Mouse (Mus musculus) neural tube, embryonic 15.5 days (tissue): ENCODE measurements around the gene Wdr78. TPM values are rescaled to one million over a fixed set of nuclear protein-coding genes. Genes with fewer than 3 reads are reported as not detected.

ENCODE experiments used
- ATAC-seq: fragments of 200-750 bp; cut with Nextera tagmentation; 2 replicates; pipeline ENCODE4 v1.8.0; 2017; ENCODE audit warnings: mild to moderate bottlenecking, moderate TSS enrichment, moderate library complexity; ENCODE audit not compliant: low FRiP score
- H3K27ac ChIP-seq: fragments of 300-500 bp; sonication (generic); replicated peaks from 2 replicates; pipeline ENCODE4 v1.5.1; 2015; ENCODE audit warnings: mild to moderate bottlenecking, inconsistent platforms
- H3K27me3 ChIP-seq: fragments of 300-500 bp; sonication (generic); replicated peaks from 2 replicates; pipeline ENCODE4 v1.6.1; 2015; ENCODE audit warnings: inconsistent platforms
- H3K36me3 ChIP-seq: fragments of 300-500 bp; sonication (generic); 2 replicates; pipeline ENCODE4 v1.6.1; 2015; ENCODE audit warnings: inconsistent platforms
- H3K4me1 ChIP-seq: fragments of 300-500 bp; sonication (generic); 2 replicates; pipeline ENCODE4 v1.6.1; 2015; ENCODE audit warnings: inconsistent platforms
- H3K4me2 ChIP-seq: fragments of 300-500 bp; sonication (generic); 2 replicates; pipeline ENCODE4 v1.6.1; 2015; ENCODE audit warnings: inconsistent platforms, mild to moderate bottlenecking, moderate library complexity
- H3K4me3 ChIP-seq: fragments of 300-500 bp; sonication (generic); replicated peaks from 2 replicates; pipeline ENCODE4 v1.5.1; 2015; ENCODE audit warnings: mild to moderate bottlenecking, inconsistent platforms
- H3K9ac ChIP-seq: fragments of 300-500 bp; sonication (generic); replicated peaks from 2 replicates; pipeline ENCODE4 v1.6.1; 2015; ENCODE audit warnings: mild to moderate bottlenecking, inconsistent platforms
- H3K9me3 ChIP-seq: fragments of 300-500 bp; sonication (generic); replicated peaks from 2 replicates; pipeline ENCODE4 v1.6.1; 2016; ENCODE audit warnings: inconsistent platforms
- WGBS: fragments of 180-500 bp; shearing (Covaris S2); methylation state at CpG from one replicate; pipeline ENCODE4 v1.1.7; 2015; ENCODE audit warnings: mixed read lengths; 5-methylcytosine and 5-hydroxymethylcytosine counted together
- polyA plus RNA-seq: library from polyadenylated mRNA; unstranded; fragments of >200 nt; fragmentation: Nextera tagmentation; extraction: Ambion mirVana; gene quantifications from 2 replicates; pipeline ENCODE4 v1.2.1, GENCODE M21; 2015

Wdr78 gene
- polyA plus RNA-seq, 1 experiment from 2014 or later = 4.3 TPM

DNA sequence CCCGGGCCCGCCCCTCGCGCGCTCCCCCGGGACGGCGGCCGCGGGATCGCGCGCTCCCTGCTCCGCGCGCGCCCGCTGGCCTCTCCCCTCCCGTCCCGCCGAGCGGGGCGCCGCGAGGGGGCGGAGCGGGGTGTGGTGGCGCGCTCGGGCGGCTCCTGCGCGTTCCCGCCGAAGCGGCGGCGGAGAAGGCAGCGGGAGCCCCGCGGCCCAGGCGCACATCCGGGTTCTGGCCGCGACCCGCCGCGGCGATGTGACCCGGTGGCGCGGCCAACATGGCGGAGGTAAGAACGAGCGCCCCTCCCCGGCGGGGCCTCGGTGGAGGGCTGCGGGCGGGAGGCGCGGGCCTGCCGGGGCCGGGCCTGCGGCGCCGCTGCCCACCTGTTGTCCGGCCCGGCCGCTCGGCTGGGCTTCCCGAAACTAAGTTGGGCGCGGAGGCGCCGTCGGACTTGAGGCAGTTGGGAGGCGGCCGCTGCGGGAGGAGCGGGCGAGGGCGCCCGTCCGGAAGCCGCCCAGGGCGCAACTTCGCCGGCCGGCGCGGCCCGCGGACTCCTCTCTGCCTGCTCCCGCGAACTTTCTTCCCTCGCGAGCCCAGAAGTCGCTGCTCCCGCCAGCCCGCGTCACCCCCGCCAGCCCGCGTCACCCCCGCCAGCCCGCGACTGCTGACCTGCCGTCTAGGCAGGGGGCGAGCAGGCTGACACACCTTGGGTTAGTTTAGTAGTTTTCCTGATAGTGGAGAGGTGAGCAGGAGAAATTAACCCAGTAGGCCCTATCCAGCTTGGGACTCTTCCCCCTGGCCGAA, 5.1 kb upstream of the Wdr78 start:
- Histone ChIP-seq H3K4me2 (peak overlapping the region; percentile 89), H3K27me3 (no peaks in the 10 kb centered on the region), H3K9ac (peak overlapping the region; percentile 68), H3K9me3 (no peaks in the 10 kb centered on the region), H3K4me1 (peaks cover 32% of the 10 kb centered on the region), H3K4me3 (peak overlapping the region; percentile 87), H3K36me3 (peaks cover 5% of the 10 kb centered on the region), H3K27ac (peak overlapping the region; percentile 88)
- WGBS = under 1% methylated on average over 91 of the region's 111 CpGs
- peak; percentile 49 for ATAC-seq

DNA sequence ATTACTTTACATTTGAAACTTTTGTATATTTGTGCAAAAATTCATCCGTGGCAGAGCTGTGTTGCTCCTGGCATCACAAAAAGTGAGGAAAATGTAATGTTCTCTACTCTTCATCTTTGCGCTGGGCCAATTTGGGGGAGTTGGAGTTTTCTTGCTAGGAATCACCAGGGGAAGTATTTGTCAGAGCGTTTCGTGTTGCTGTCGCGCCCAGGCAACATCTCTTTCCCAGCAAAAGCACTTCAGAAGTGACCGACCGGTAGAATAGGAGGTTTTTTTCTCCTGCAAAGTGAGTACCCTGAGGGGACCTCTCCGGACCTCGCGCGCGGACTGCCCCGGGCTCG, 4.5 kb upstream of the Wdr78 start:
- 1% methylated on average over 15 of the region's 15 CpGs for WGBS

DNA sequence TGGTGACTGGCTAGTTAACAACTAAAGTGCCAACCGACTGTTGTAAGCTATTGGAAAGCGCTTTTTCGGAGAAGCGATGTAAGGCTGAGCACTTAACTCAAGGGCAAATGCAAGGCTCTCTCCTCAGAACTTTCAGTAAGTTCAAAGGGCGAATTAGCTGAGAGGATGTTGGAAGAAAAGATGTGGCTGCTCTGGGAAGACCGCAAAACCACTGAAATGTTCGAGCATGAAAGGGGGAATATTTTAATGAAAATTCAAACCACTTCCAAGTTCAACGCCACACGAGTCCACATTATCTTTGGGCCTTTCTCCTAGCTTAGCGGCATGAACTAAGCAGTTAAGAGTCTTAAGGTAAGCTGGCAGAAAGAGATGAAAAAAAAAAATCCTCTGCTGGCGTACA, 953 bp downstream of the Wdr78 start:
- Histone ChIP-seq H3K27ac (peak overlapping the region; percentile 100), H3K4me3 (peak overlapping the region; percentile 92), H3K4me2 (peak overlapping the region; percentile 76), H3K27me3 (no peaks in the 10 kb centered on the region), H3K9ac (peak overlapping the region; percentile 73), H3K9me3 (no peaks in the 10 kb centered on the region), H3K36me3 (peaks cover 5% of the 10 kb centered on the region), H3K4me1 (peaks cover 25% of the 10 kb centered on the region)
- ATAC-seq = no peak
- WGBS = 8% methylated on average over 11 of the region's 11 CpGs

More for the DNA sequence above, 4.5 kb upstream of the Wdr78 start:
- H3K27me3 ChIP-seq = no peaks in the 10 kb centered on the region
- no peaks in the 10 kb centered on the region for H3K9me3 ChIP-seq
- peak overlapping the region; percentile 89 for H3K4me2 ChIP-seq
- H3K4me1 ChIP-seq = peaks cover 32% of the 10 kb centered on the region
- peak overlapping the region; percentile 68 for H3K9ac ChIP-seq
- peaks cover 5% of the 10 kb centered on the region for H3K36me3 ChIP-seq
- no peak for ATAC-seq
- H3K4me3 ChIP-seq = peak overlapping the region; percentile 87
- H3K27ac ChIP-seq = peak overlapping the region; percentile 88

DNA sequence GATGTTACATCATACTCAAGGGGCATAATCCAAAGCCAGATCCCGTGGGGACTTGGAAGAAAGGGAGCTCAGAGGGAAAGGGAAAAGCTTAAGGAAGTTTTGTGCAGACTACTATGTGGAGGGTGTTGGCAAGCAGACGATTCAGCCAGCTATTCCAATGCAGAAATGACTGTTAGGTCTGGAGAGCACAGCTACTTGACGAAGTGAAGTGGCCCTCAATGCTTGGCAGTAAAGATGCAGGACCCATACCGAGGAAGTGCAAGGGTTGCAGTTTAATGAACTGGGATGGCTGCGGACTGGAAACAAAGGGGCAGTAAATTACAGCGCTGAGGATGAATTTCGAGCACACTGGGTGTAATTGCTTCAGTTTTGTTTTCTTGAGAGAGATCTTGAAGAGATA, 1.7 kb downstream of the Wdr78 start:
- Histone ChIP-seq H3K9ac (no peak overlapping the region), H3K27me3 (no peaks in the 10 kb centered on the region), H3K9me3 (no peaks in the 10 kb centered on the region), H3K27ac (no peak overlapping the region), H3K36me3 (peaks cover 5% of the 10 kb centered on the region), H3K4me3 (peak overlapping the region; percentile 92), H3K4me1 (peaks cover 25% of the 10 kb centered on the region), H3K4me2 (peak overlapping the region; percentile 76)
- 22% methylated on average over 7 of the region's 7 CpGs for whole genome bisulfite sequencing
- ATAC-seq = no peak

DNA sequence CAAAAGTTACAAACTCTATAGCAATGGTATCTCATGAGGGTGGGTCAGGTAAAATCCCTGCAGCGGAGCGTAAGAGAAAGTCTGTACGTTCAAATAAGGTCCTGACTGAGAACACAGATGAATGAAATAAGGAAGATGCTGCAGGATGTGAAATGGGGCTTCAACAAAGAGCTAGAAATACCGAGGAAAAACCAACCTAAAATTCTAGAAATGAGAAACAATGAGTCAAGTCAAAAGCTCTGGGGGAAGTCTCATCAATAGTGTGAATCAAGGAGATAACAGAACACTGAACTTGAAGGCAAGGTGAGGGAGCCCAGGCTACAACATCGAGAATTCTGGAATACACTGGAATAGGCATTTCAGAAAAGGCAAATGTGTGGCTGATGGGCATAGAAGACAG, 15.8 kb downstream of the Wdr78 start:
- ATAC-seq = no peak

DNA sequence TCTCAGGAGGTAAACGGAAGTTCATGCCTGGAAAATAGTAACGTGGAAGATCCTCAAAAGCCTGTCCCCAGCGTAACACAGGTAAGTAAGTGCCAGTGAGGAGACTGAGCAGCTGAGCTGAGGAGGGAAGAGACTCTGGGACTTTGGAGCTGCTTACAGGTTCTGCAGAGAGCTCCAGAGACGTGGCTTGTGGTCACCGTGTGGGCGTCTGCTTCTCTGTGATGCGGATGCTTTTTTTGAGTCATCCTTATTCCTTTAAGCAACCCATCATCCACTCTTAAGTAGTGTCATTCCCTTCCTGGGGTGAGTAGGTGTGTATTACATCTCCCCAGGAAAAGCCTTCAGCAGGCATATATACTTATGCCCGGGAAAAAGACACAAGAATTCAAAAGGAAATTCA, 18.4 kb downstream of the Wdr78 start:
- no peaks in the 10 kb centered on the region for H3K27me3 ChIP-seq
- no peak for ATAC-seq
- no peak overlapping the region for H3K27ac ChIP-seq
- no peaks in the 10 kb centered on the region for H3K36me3 ChIP-seq
- no peak overlapping the region for H3K9ac ChIP-seq
- H3K4me1 ChIP-seq = no peaks in the 10 kb centered on the region
- H3K4me3 ChIP-seq = no peak overlapping the region
- no peak overlapping the region for H3K4me2 ChIP-seq
- H3K9me3 ChIP-seq = no peaks in the 10 kb centered on the region
- 89% methylated on average over 8 of the region's 8 CpGs for WGBS

More for the DNA sequence above, 15.8 kb downstream of the Wdr78 start:
- Histone ChIP-seq H3K9me3 (no peaks in the 10 kb centered on the region), H3K36me3 (no peaks in the 10 kb centered on the region), H3K27me3 (no peaks in the 10 kb centered on the region), H3K27ac (no peak overlapping the region), H3K4me1 (no peaks in the 10 kb centered on the region), H3K4me3 (no peak overlapping the region), H3K4me2 (no peak overlapping the region), H3K9ac (no peak overlapping the region)
- 91% methylated on average over 5 of the region's 5 CpGs for WGBS

DNA sequence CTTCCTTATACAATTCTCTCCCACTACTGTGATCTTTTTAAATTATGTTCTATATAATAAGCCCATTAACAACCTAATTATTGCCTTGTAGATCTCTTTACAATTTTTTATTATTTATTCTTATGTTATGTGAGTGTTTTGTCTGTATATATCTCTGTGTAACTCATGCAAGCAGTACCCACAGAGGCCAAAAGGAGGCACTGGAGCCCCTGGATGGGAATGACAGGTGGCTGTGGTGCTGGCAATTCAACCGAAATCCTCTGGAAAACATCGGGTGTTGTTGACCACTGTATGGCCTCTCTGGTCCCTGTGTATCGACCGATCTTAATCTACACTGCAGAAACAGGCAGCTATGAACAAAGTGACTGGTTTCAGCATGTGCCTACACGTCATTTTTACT, 29.1 kb downstream of the Wdr78 start:
- Histone ChIP-seq H3K9me3 (no peaks in the 10 kb centered on the region), H3K27me3 (no peaks in the 10 kb centered on the region), H3K4me2 (no peak overlapping the region), H3K9ac (no peak overlapping the region), H3K4me3 (no peak overlapping the region), H3K4me1 (no peaks in the 10 kb centered on the region), H3K36me3 (0 out of 2 replicates have a peak, but pooled peaks cover 3% of the 10 kb centered on the region), H3K27ac (no peak overlapping the region)
- 96% methylated on average over 5 of the region's 5 CpGs for WGBS
- no peak for ATAC-seq

DNA sequence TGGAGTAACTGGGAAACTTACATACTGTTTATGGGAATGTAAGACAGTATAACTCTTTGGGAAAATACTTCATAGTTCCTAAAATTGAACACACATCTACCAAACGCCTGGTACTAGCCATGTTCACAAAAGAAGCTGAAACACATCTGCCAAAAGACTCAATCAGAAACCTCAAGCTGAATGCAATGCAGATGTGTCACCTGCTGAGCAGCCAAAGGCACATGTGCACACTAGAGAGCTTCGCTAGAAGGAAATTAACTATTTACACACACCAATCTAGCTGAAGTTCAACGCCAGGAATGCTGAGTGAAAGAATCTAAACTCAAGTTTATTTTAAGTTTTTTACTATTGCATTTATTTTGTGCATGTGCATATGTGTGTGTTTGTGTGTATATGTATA, 43.7 kb downstream of the Wdr78 start:
- WGBS = 75% methylated on average over 3 of the region's 3 CpGs
- no peaks in the 10 kb centered on the region for H3K27me3 ChIP-seq
- no peaks in the 10 kb centered on the region for H3K36me3 ChIP-seq

DNA sequence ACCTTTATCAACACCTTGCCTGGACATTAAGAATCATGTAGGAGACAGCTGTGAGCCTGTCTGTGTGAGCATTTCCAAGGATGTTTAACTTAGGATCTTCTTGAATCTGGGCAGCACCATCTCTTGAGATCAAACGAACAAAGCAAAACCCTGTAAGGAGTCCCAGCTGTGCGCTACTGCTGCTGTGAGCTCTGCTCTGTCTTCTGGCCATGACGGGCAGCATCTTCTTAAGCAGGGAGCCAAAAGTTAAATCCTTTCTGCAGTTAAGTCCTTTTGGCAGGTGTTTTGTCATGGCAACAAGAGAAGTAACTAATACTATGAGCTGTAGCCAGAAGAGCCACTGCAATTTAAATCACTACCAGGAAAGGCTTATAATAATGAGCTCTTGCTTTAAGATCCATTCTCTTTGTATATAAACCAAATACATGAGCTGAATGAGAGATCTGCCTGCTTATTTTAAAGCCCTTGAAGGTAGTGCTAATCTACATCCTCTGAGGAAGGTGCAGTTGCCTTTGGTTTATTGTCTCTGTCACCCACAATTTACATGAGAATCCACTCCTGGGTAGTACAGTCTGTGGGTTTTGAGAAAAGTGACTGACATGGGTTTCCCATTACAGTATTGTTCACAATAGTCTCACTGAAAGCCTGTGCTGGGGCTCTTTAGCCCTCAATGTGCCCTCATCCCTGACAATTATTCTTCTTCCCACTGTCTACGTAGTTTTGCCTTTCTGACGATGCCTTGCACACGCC, 46.3 kb downstream of the Wdr78 start:
- H3K36me3 ChIP-seq = no peaks in the 10 kb centered on the region
- H3K9ac ChIP-seq = no peak overlapping the region
- no peak for ATAC-seq
- H3K27me3 ChIP-seq = no peaks in the 10 kb centered on the region
- H3K9me3 ChIP-seq = no peaks in the 10 kb centered on the region
- H3K27ac ChIP-seq = no peak overlapping the region
- H3K4me2 ChIP-seq = no peak overlapping the region
- no peaks in the 10 kb centered on the region for H3K4me1 ChIP-seq
- H3K4me3 ChIP-seq = no peak overlapping the region
- 68% methylated on average over 6 of the region's 6 CpGs for WGBS

More for the DNA sequence above, 43.7 kb downstream of the Wdr78 start:
- Histone ChIP-seq H3K27ac (no peak overlapping the region), H3K9me3 (no peaks in the 10 kb centered on the region), H3K4me1 (no peaks in the 10 kb centered on the region), H3K4me3 (no peak overlapping the region), H3K4me2 (no peak overlapping the region), H3K9ac (no peak overlapping the region)
- no peak for ATAC-seq

DNA sequence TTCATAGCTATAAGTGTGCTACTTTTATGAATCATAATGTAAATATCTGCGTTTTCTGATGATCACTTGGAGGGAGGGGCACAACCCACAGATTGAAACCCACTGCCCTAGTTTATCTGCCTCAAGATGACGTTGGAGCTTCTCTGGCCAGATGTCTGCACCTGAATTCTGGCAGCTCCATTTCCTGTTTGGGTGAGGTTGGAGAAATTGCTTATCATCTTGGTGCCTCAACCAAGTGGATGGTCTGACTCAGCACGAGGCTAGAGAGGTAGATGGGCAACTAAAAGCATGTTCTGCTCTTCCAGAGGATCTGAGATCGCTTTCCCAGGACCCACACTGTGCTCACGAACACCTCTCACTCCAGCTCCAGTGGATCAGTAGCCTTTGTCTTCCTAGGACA, 49.4 kb downstream of the Wdr78 start:
- ATAC-seq = no peak
- H3K27ac ChIP-seq = no peak overlapping the region
- H3K27me3 ChIP-seq = no peaks in the 10 kb centered on the region
- no peak overlapping the region for H3K9ac ChIP-seq
- 90% methylated on average over 5 of the region's 5 CpGs for WGBS
- no peaks in the 10 kb centered on the region for H3K4me1 ChIP-seq
- H3K36me3 ChIP-seq = no peaks in the 10 kb centered on the region
- no peak overlapping the region for H3K4me3 ChIP-seq
- no peak overlapping the region for H3K4me2 ChIP-seq
- H3K9me3 ChIP-seq = no peaks in the 10 kb centered on the region

DNA sequence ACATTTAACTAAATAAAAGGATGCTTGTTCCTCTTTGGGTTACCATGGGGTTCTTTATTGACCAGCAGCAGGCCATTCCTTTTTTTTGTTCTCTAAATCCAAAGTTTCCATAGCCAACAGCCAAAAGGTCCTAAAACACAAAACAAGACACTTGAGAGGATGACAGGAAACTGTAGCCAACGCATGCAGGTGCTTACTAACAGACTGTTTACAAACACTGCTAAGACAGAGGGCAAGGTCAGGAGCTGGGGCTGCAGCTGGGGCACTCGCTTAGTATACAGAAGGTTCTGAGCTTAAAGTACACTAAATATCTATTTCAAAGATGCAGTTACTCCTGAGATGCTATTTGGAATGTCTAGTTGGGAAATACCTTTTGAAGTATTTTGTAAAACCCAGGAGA, 49.9 kb downstream of the Wdr78 start:
- Histone ChIP-seq H3K4me2 (no peak overlapping the region), H3K4me3 (no peak overlapping the region), H3K4me1 (no peaks in the 10 kb centered on the region), H3K9ac (no peak overlapping the region), H3K9me3 (no peaks in the 10 kb centered on the region), H3K27ac (no peak overlapping the region), H3K36me3 (no peaks in the 10 kb centered on the region), H3K27me3 (no peaks in the 10 kb centered on the region)
- ATAC-seq = no peak
- 78% methylated on average over 2 of the region's 2 CpGs for WGBS

DNA sequence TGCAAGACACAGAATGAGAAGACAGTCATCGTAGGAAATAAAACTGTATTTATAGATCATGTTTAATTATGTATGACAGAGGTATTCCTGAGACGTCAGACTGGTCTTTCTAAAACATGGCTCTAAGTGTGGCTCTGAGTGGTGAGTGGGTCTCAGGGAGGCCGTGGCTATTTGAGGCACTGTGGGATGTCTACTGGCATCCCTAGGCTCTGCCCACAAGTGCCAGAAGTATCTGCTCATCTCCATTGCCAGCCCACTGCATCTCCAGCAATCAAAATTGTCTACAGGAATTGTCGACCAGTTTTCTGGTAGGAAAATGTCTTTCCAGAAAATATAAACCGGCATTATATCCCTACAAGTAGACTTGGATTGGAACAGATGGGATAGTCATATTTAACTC, 57.4 kb downstream of the Wdr78 start:
- H3K27me3 ChIP-seq = no peaks in the 10 kb centered on the region
- H3K9me3 ChIP-seq = no peaks in the 10 kb centered on the region
- no peak overlapping the region for H3K27ac ChIP-seq
- no peak overlapping the region for H3K9ac ChIP-seq
- H3K36me3 ChIP-seq = no peaks in the 10 kb centered on the region
- H3K4me3 ChIP-seq = no peak overlapping the region
- H3K4me2 ChIP-seq = no peak overlapping the region
- 88% methylated on average over 5 of the region's 5 CpGs for WGBS
- H3K4me1 ChIP-seq = no peaks in the 10 kb centered on the region
- ATAC-seq = no peak
